Mouse (Mus musculus) heart, adult 18-20 months (tissue): ENCODE data around the gene Rasal3. TPM values are rescaled to one million over a fixed set of nuclear protein-coding genes. Genes with fewer than 3 reads are reported as not detected.

Source experiments
- DNase-seq, 2 experiments: peaks; one replicate each; pipeline ENCODE4 v3.0.0; 2021 to 2022; ENCODE audit warnings: mixed read lengths in 1 of 2
- total RNA-seq, 2 experiments: library from RNA; stranded (reverse); gene quantifications; 2 replicates each; pipeline ENCODE4 v1.2.3; 2021

Rasal3 gene
- total RNA-seq, 2 experiments from 2014 or later: 0.97 to 4.4 TPM

DNA sequence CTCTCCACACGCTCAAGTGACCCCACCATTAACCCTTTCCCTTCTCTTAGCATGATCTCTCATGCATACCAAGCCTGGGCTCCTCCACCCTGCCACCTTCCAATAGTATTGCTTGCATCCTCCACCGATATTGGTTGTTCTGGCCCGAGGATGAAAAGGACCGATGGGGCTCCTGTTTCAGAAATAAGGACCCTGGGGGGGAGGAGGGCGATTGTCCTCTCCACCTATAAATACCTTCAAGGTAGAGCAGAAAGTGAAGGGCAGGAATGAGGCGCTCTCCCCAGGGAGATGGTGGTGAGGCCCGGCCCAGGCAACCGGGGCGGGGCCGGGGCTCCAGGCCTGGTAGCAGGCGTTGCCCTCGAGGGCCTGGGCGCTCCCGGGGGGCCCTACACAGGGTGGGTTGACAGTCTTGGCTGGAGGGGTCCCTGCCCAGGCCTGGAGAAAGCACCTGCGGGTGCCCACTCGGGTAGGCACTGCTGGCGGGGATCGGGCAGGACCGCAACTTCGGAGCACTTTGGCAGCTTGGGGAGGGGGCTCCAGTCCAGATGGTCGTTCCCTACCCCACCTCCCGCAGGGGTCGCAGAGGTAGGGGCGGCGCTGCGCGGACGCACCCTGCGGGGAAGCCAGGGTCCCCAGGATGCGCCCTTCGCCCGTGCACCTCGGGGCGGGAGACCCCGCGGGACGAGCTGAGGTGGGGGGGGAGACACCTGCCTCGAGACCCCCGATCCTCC lies 14.8 kb downstream of the Rasal3 start:
- peak in 1 of 2 experiments; percentile 38 for DNase-seq

DNA sequence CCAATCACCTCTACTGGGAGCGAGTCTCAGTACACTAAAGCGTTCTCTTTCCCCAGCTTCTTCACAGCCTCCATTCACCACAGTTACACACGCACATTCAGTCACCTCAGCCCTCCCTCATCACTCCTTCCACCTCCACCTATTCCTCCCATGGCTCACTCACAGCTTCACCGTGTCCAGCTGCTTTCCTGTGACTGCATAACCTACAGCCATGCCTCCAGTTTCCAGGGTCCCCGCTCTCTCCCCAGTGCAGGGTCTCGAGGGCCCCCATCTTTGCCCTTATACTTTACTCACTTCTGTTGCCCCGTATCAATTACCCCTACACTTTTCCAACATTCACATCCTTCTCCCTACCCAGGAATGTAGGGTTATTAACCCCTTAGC lies 15.4 kb downstream of the Rasal3 start:
- no peak for DNase-seq

DNA sequence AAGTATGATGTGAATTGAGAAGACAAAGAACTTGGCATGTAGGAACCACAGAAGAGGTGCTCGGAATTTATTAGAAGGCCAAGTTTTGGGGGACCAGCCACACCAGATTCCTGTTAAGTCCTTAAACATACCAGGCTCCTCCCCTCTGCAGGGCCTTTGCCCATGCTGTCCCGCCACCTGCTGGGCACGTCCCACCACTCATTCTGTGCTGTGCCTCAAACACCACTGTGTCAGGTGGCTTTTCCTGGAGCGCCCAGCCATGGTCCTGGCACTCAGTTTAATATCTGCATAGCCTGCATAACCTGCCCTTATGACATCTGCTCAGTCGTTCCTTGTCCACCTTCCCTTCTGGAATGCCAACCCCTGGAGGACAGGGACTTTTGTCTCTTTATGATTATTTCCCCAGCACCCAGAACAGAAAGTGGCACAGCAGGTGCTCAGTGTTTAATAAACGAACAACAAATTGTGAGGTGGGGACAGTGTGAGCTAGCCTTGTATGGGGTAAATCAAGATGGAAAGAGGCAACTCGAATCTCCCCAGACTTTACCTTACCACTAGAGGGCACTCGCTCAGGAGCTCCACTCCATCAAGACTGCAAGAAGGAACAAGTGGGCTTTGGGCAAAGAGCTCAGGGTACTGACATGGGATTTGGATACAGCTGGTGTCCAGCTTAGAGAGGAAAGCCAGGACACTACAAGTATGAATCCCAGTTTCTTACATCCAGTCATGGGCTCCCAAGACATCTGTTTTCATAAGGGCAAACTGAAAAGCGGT lies 16.5 kb downstream of the Rasal3 start:
- peak; percentile 53 to 65 for DNase-seq

DNA sequence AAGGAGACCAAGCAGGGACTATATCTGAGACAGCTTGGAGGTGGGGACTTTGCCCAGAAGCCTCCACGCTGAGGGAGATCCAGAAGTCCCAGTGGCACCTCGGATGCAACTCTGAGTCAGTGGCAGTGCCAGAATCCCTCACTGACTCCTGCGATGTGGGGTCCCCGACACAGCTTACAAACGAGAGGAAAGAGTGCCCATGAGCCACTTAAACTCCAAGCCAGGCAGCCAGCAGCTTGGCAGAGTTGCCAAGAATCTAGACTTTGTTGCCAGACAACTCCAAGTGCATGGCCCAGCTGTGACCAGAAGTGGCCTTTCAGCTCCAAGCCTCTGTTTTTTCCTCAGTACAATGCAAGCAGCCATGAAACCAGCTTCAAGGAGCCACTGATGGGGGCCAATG lies 19.7 kb downstream of the Rasal3 start:
- peak; percentile 58 for DNase-seq

DNA sequence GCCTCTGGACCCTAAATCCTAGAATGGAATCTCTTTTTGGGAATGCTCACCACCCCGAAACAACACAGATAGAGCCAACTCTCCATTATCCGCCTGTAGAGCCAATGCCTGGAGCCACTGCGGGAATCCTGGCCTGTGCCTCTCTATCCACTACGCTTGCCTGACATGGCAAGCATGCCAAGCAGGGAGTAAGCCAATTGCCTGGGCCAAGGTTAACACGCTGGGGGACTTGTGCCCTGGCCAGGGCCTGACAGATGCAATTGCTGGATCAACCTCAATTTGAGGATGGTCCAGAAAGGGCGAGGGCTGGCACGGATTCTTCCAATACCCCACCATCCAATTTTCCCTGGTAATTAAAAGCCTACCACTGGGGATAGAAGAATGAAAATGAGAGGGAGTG lies 20.8 kb downstream of the Rasal3 start:
- peak; percentile 38 to 55 for DNase-seq

DNA sequence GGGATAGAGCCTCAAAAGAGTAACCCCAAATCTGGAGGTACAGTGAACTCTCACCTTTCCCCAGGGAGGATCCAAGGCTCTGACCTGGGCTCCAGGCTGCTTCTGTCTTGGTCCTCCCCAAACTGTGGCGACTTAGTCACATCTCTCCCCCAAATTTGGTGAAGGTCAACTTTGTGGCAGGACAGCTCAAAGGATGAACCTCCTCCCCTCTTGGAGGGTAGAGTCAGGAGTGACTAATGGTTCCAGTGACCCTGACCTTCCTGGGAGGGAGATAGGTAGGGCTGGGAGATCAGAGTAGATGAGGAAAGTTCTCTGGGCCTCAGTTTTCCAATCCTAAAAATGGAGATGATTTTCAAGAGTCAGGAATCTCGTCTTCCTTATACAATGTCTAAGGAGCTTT lies 24.6 kb downstream of the Rasal3 start:
- DNase-seq: no peak

DNA sequence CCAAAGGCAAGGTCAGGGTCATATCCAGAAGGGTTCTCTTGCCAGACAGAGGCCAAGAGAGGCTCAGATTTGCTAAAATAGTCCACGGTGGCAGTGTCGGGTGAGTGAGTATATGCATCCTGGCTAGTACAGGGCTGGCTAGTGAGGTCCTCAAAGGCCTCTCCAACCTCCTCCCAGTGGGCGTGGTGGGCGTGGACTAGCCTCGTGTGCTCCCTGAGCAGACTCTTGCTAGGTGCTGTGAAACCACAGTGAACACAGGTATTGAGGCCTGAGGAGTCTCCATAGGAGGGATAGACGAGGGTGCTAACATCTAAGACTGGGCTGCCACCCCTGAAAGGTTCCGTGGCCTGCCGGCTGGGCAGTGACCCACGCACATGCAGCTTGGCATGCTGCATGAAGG lies 26.2 kb downstream of the Rasal3 start:
- no peak for DNase-seq

DNA sequence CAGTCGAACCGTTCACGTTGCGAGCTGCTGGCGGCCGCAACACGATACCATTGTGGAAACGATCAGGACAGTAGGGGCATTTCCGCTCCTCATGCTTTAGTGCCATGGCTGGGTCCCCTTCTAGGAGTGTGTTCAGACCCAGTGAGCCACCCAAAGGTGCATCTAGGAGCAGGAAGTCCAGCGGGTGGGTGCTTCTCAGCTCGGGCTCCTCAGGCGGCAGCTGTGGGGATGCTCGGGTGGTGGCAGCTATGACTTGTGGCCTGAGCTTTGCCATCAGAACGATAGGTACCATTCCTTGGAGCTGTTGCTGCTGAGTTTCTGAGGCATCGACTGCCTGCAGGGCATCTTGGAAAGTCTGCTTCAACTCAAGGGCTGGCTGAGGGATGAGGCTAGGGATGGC lies 26.9 kb downstream of the Rasal3 start:
- DNase-seq: no peak

DNA sequence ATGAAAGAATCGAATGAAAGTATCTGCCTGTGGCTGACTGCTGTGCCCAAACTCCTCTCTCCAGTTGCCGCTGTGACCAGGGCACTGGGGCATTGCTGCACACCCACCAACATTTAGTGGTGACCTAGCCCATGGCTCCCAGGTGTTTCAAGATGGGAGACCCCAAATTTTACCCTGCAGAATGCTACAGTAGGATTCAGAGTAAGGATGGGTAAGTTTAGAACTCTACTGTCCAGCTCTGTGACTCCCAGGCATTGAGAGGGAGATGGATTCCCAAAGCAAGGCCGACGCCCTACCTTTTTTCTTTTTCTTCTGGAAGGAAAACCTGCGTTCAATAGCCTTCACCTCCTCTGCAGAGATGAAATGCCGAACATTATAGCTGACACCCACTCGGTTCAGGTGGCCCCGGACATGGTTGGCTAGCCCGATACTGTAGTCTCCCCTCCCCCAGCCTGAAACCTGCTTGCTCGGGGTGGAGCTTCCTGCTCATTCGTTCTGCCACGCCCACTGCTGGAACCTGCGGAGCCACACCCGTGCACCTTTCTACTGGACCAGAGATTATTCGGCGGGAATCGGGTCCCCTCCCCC lies 34.3 kb downstream of the Rasal3 start:
- no peak for DNase-seq

DNA sequence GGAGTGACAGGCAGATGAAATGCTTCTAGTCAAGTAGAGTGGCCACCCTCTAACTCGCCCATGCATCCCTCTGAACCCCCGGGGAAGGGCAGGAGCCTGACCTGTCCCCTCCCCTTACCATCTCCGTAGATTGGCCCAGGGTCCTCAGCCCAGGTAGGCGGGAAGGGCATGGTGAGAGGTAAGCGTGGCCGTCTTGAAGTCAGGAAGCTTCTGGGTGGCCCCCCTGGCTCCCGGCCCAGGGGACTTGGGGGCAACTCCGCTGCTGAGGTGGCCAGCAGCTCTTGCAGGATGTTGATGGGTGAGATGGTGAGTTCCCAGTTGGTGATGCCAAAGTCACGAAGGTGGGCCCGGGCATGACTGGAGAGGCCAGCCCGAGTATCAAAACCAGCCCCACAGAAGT lies 35.7 kb downstream of the Rasal3 start:
- no peak for DNase-seq

DNA sequence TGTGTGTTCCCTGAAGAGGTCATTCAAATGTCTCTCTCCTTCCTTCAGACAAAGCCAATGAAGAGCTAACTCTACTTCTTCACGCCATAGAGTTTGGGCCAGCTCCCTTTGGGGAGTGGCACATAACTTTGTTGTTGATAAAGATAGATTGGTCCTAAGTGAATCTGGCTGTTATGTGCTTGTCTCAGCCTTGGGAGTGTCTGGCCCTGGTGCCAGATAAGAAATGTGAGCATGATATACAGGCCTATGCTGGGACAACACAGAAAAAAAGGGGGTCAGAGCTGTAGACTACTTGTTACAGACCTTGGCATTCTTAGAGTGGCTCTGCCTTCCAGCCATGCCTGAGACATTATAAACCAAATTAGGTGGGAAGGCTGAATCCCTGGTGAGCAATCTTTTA lies 38.1 kb downstream of the Rasal3 start:
- DNase-seq: no peak

DNA sequence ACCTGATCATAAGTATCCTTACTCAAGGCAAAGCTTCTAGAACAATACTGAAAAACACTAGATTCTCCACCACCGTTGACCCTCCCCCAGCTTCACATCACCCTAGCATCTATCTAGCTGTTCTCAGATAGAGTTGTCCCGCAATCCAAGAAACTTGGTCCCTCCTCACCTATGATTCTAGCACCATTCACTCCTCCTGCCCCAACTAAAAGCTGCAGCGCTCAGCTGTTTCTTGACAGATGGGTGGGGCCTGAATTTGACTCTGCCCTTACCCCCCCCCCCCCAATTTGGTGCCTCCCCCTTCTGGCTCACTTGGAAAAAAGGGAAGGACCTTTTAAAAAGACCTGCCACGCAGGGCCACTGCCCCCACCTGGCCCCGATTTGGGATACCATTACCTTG lies 38.5 kb downstream of the Rasal3 start:
- DNase-seq: no peak

DNA sequence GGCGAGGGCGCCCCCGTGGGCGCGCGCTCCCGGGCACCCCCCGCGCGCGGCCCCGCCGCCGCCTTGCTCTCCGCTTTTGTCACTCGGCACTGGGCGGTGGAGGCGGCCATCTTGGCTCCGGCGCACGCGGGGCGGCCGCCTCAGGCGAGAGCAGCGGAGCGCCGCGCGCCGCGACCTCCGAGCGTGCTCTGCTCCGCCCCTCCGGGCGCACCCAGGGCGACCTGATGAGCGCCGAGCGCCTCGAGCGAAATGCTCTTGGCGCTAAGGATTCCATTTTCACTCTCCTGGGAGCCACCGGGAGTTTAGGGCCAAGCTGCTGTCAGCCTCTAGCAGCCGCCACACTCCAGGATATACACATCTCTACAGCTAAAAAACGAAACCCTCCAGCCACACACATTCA lies 39.1 kb downstream of the Rasal3 start:
- peak; percentile 94 to 95 for DNase-seq

DNA sequence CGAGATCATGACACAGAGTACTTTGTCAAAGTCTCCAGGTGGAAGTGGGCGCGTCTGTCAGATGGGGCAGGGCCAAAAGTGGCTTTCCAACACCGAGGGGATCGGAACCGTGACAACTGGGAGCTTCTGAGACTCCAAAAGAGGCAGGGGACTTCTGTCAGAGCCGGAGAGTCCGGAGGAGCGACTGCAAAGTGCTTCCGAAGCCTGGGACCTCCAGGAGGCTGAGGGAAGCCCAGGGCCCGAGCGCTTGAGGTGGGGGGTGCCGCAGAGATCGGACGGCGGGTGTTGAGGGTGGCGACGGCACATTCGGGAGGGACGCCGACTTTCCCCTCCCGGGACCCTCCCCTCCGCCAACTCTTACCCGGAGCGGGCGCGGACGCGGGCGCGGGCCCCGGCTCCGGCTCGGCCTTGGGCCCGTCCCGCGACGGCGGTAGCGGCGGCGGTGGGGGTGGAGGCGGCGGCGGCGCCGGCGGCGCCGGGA lies 39.5 kb downstream of the Rasal3 start:
- peak in 1 of 2 experiments; percentile 22 for DNase-seq

DNA sequence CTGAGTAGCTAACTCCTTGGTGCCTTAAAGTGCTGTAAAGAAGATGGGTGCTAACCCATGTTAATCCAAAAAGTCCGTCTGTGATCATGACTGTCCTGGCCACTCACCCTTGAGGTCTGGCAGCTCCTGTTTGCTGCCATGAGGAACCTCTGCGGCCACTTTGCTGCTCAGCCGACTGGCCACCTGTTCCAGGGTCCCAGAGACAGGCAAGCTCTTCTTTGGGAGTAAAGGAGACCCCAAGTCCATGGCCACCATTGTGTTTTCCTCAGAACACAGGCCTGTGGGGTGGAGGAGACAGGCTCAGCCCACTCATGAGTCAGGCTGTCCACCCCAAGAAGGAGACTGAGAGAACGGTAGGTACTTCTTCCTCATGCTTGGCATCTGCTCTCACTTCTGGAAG lies 40.7 kb downstream of the Rasal3 start:
- no peak for DNase-seq

DNA sequence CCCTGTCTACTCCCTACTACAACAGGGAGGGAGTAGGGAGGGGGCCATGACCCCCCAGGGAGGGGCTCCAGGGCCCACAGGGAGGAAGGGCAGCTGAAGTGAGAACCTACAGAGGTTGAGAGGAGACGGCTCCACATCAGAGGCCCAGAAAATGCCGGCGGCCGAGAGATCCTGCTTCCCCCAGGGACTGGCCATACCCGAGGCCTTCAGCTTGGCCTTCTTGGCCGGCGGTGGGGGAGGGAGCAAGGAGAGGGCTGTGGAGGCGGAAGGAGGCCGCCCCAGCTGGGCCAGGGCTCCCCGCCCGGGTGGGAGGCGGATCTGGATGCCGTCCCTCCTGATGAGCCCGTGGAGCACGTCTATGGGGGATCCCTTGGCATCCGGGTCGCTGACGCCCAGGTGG lies 43.5 kb downstream of the Rasal3 start:
- no peak for DNase-seq

DNA sequence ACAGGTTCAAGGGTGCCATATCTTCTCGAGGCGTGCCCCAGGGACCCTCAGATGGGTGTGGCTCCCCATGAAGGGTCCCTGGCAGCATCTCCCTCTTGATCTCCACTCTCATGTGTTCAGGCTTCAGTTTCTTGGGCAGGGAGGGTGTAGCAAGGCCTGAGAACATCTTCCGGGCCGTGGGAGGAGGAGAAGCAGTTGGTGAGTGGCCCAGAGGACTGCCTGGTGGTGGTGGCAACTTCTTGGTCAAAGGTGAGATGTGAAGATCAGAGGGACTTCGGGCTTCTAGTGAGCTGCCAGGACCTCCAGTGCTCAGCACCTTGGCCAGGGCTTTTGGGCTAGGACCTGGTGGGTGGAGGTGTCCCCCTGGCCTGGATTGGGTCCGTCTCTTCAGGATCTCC lies 44.4 kb downstream of the Rasal3 start:
- no peak for DNase-seq

DNA sequence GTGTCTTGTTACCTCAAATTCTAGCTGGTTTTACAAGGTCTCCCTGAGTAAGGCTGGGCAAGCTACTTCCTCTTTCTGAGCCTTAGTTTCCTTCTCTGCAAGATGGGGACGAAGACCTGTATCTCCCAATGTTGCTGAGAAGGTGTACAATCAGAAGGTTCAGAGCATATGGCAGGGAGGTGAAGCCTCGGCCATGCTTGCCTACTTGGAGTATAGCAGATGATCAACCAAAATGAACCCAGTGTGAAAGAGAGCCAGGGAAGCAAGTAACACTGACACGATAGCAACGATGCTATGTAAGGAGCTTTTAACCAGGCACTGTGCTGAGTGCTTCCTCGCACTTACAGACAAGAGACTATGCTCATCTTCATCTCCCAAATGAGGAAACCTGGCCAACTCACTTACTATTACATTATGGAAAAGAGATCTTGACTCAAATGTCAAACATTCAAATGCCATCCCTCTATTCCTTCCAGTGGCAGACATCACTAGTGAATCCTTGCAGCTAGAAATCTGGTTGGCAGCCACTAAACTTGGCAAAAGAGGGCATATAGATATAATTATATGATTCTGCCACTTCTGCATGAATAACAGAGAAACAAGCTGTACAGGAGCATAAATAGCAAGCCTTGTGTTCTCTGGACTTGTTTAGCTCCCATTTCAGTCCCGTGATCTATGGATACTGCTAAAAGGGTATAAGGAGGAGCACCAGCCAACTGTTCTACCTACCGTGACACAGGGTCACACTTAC lies 45.0 kb downstream of the Rasal3 start:
- no peak for DNase-seq

DNA sequence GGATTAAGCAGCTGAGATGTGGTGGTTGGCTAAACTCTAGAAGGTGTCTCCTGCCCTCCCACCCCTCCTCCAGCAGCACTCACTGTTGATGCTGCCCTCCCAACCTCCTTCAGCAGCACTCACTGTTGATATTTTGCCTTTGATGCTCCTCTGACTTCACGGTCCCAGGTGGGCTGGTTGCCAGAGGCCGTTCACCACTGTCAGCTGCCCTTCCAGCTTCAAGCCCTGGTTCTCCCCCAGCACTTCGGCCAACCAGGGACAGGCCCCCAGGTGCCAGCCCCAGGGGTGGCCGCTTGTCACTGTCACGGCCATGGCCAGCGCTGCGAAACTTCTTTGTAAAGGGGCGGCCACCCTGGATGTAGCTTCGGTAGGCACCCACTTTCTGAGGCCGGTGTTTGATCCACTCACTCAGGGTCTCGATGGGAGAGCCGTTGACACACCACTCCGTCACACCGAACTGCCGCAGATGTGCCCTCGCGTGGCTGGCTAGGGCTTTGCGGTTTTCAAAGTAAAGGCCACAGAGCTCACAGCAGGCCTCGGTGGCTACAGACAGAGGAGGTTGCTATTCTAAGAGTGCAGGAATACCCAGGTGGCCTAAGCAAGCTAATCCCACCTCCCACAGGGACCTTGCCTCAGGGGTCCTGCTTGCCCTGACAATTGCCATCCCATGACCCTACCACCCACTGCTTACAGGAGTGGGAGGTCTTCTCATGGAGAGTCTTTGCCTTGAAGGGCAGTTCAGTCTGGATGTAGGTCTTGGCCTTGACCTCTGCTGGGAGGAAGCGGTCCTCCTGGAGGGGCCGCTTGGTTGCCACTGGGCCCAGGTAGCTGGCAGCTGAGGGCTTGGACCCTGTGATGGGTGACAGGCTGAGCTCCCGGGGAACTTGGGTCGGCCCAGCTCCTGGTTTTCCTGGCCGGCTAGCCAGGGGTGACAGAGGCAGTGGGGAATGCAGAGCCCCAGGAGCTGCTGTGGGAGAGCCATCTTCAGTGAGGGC lies 46.3 kb downstream of the Rasal3 start:
- DNase-seq: no peak

DNA sequence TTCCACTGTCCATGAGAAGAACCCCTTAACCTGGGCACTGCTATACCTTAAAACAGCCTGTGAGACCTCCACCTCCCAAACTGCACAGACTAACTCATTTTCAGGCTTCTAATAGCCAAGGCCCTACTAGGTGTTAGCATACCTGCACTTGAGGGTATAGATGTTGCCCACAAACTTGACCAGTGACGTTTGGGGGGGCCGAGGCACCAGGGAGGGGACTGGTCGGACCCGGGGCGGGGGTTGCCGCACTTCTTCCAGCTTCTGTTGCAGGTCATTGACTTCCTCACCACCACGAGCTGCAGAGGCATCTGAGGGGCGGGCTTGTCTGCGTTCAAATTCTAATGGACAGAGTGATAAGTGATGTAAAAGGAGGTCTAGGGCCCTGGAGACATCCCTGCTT lies 47.1 kb downstream of the Rasal3 start:
- no peak for DNase-seq

DNA sequence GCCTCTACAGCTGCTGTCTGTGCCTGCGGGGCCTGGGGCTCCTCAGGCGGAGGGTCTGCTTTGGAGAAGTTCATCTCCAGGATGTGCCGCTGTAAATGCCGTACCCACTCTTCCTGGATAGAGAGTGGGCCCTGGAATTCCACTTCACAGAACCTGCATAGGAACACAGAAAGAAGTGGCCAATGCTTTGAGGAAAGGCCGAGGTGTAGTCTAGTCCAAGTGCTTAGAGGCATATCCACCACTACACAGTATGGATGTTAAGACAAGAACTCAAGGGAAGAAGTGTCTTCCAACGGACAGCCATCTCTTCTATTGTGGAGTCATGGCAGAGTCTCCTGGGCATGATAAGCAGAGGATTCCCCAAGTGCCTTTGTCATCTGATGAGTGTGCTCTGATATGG lies 48.4 kb downstream of the Rasal3 start:
- DNase-seq: no peak
